Mouse (Mus musculus) limb, embryonic 14.5 days (tissue): Measurements from ENCODE around the gene Med1. TPM values are rescaled to one million over a fixed set of nuclear protein-coding genes. Genes with fewer than 3 reads are reported as not detected.
A peak's percentile ranks its signal among the peaks of the same experiment; 100 is the strongest.

ENCODE experiments used
- ATAC-seq: fragments of 200-750 bp; cut with Nextera tagmentation; 2 replicates; pipeline ENCODE4 v1.8.0; 2017; ENCODE audit warnings: low read depth, moderate number of reproducible peaks, moderate TSS enrichment; ENCODE audit not compliant: low FRiP score
- DNase-seq: peaks from one replicate; pipeline ENCODE4 v3.0.0-alpha.2; 2015; ENCODE audit warnings: low spot score
- H3K27ac ChIP-seq: fragments of 300-500 bp; sonication (generic); replicated peaks from 2 replicates; pipeline ENCODE4 v1.5.1; 2014; ENCODE audit warnings: low read depth, mild to moderate bottlenecking, low read length, moderate library complexity, mixed read lengths
- H3K27me3 ChIP-seq: fragments of 300-500 bp; sonication (generic); 2 replicates; pipeline ENCODE4 v1.6.1; 2014; ENCODE audit warnings: low read length, mixed read lengths; ENCODE audit not compliant: control insufficient read depth, insufficient read depth
- H3K36me3 ChIP-seq: fragments of 300-500 bp; sonication (generic); 2 replicates; pipeline ENCODE4 v1.6.1; 2014; ENCODE audit warnings: mild to moderate bottlenecking, low read length, moderate library complexity, mixed read lengths; ENCODE audit not compliant: control insufficient read depth, insufficient read depth
- H3K4me1 ChIP-seq: fragments of 300-500 bp; sonication (generic); 2 replicates; pipeline ENCODE4 v1.6.1; 2014; ENCODE audit warnings: antibody characterized with exemption, low read length, mixed read lengths; ENCODE audit not compliant: control insufficient read depth, insufficient read depth
- H3K4me2 ChIP-seq: fragments of 300-500 bp; sonication (generic); replicated peaks from 2 replicates; pipeline ENCODE4 v1.6.1; 2014; ENCODE audit warnings: low read depth, mild to moderate bottlenecking, low read length, moderate library complexity; ENCODE audit not compliant: severe bottlenecking
- H3K4me3 ChIP-seq: fragments of 300-500 bp; sonication (generic); replicated peaks from 2 replicates; pipeline ENCODE4 v1.5.1; 2014; ENCODE audit warnings: low read length
- H3K9ac ChIP-seq: fragments of 300-500 bp; sonication (generic); 2 replicates; pipeline ENCODE4 v1.6.1; 2014; ENCODE audit warnings: mild to moderate bottlenecking, low read depth, low read length, moderate library complexity; ENCODE audit not compliant: severe bottlenecking
- H3K9me3 ChIP-seq: fragments of 300-500 bp; sonication (generic); 2 replicates; pipeline ENCODE4 v1.6.1; 2016; ENCODE audit warnings: low read length; ENCODE audit not compliant: control insufficient read depth
- POLR2A ChIP-seq: fragments of 200-500 bp; IDR thresholded peaks from 2 replicates; pipeline ENCODE4 v1.8.0; 2012; ENCODE audit warnings: inconsistent platforms, mild to moderate bottlenecking, moderate library complexity, borderline replicate concordance; ENCODE audit not compliant: insufficient read depth, insufficient read length; ENCODE audit errors: extremely low read depth
- WGBS: fragments of 180-500 bp; shearing (Covaris S2); extraction: QIAGEN DNeasy Blood & Tissue Kit; methylation state at CpG from one replicate; pipeline ENCODE4 v1.1.7; 2014; 5-methylcytosine and 5-hydroxymethylcytosine counted together
- polyA plus RNA-seq, 2 experiments: library from polyadenylated mRNA; depleted of rRNA in 1 of 2; stranded (reverse) in 1 of 2; unstranded in 1 of 2; fragments of >200 nt; fragmentation: Nextera tagmentation in 1 of 2; extraction: Ambion mirVana in 1 of 2; gene quantifications; 2 replicates each; pipeline versions ENCODE4 v1.2.1 to v1.2.3; 2012 to 2014

Med1 gene
- polyA plus RNA-seq, 2 experiments = 28.5 to 51.3 TPM

GRCm38 (mm10) chr11:98205463-98205862 is 12.4 kb upstream of the Med1 start:
- no peak for TF ChIP-seq POLR2A
- ATAC-seq = no peak

GRCm38 (mm10) chr11:98203931-98204421 is 10.9 kb upstream of the Med1 start:
- peak overlapping the region; percentile 90 for H3K4me2 ChIP-seq
- WGBS = 2% methylated on average over 16 of the region's 16 CpGs
- peak overlapping the region; percentile 100 for H3K9ac ChIP-seq
- TF ChIP-seq POLR2A = no peak
- peaks cover 5% of the 10 kb centered on the region; the same call in 1 of the 2 replicates for H3K4me1 ChIP-seq
- peaks cover 17% of the 10 kb centered on the region for H3K36me3 ChIP-seq
- ATAC-seq = no peak
- no peaks in the 10 kb centered on the region for H3K27me3 ChIP-seq
- H3K9me3 ChIP-seq = no peaks in the 10 kb centered on the region
- no peak for DNase-seq
- H3K4me3 ChIP-seq = peak overlapping the region; percentile 96
- peak overlapping the region; percentile 100 for H3K27ac ChIP-seq

More at GRCm38 (mm10) chr11:98205463-98205862, 12.4 kb upstream of the Med1 start:
- Histone ChIP-seq H3K4me2 (peak overlapping the region; percentile 41), H3K27me3 (no peaks in the 10 kb centered on the region), H3K27ac (no peak overlapping the region), H3K4me1 (peaks cover 5% of the 10 kb centered on the region; the same call in 1 of the 2 replicates), H3K9me3 (no peaks in the 10 kb centered on the region), H3K9ac (no peak overlapping the region), H3K4me3 (peak overlapping the region; percentile 18), H3K36me3 (peaks cover 31% of the 10 kb centered on the region)
- no peak for DNase-seq

- no peak; the same call in 1 of the 2 replicates for ATAC-seq
These were observed 10.3 kb upstream of the Med1 start for GRCm38 (mm10) chr11:98203351-98203911.

GRCm38 (mm10) chr11:98202641-98203350 is 9.7 kb upstream of the Med1 start, which contains the start of gene Cdk12:
TSS of gene Cdk12 (plus strand) at chr11:98203059.
- DNase-seq (peak; percentile 99), ATAC-seq (peak; percentile 93)
- Histone ChIP-seq H3K9ac (peak within 1 kb of the TSS; percentile 100), H3K4me1 (peaks cover 5% of the 10 kb centered on the region; the same call in 1 of the 2 replicates), H3K27me3 (no peaks in the 10 kb centered on the region), H3K9me3 (no peaks in the 10 kb centered on the region), H3K4me3 (peak within 1 kb of the TSS; percentile 96), H3K4me2 (peak within 1 kb of the TSS; percentile 90), H3K27ac (peak within 1 kb of the TSS; percentile 100), H3K36me3 (peaks cover 5% of the 10 kb centered on the region; the same call in 1 of the 2 replicates)
- under 1% methylated on average over 51 of the region's 63 CpGs for WGBS
- peak; percentile 89; the same call in 1 of the 2 replicates for TF ChIP-seq POLR2A

More at GRCm38 (mm10) chr11:98203351-98203911, 10.3 kb upstream of the Med1 start:
- Histone ChIP-seq H3K27ac (peak overlapping the region; percentile 100), H3K9me3 (no peaks in the 10 kb centered on the region), H3K4me3 (peak overlapping the region; percentile 96), H3K4me2 (peak overlapping the region; percentile 90), H3K9ac (peak overlapping the region; percentile 100), H3K27me3 (no peaks in the 10 kb centered on the region), H3K4me1 (peaks cover 5% of the 10 kb centered on the region; the same call in 1 of the 2 replicates), H3K36me3 (peaks cover 12% of the 10 kb centered on the region; the same call in 1 of the 2 replicates)
- no peak for TF ChIP-seq POLR2A
- DNase-seq = no peak
- under 1% methylated on average over 36 of the region's 37 CpGs for WGBS
